ENCODE assay signal across 8 mouse cellular contexts in genomic region chr9:21356981-21357718, GRCm38 (mm10). TPM values are rescaled to one million over a fixed set of nuclear protein-coding genes. Genes with fewer than 3 reads are reported as not detected.
DNase-seq lines count a peak whose midpoint lies in the region; ATAC-seq and TF ChIP-seq lines count a peak whose summit lies in the region.

No protein-coding gene starts in this region.

- peak; percentile 58 to 62 for DNase-seq in urinary bladder, postnatal 36 days (ENCODE audit: low spot score in 2 of 2)
- DNase-seq in urinary bladder, adult 2 months (ENCODE audit: low spot score) = no peak
- DNase-seq in cerebellum, postnatal 25 days = peak; percentile 63 to 85
- peak; percentile 87 for DNase-seq in limb, embryonic 14.5 days (ENCODE audit: low spot score)

- WGBS in kidney, embryonic 15.5 days = 0% methylated on average over 1 of the region's 1 CpGs
- 6% methylated on average over 1 of the region's 1 CpGs for WGBS in limb, embryonic 14.5 days
- WGBS in midbrain, embryonic 16.5 days = 0% methylated on average over 1 of the region's 1 CpGs
- 0% methylated on average over 1 of the region's 1 CpGs for WGBS in stomach, embryonic 14.5 days

- no peak overlapping the region for H3K4me2 ChIP-seq in kidney, embryonic 15.5 days
- H3K4me2 ChIP-seq in limb, embryonic 14.5 days (replicated peaks; ENCODE audit: low read depth, low read length, severe bottlenecking) = no peak overlapping the region
- H3K4me2 ChIP-seq in midbrain, embryonic 16.5 days (ENCODE audit: low read length) = no peak overlapping the region
- H3K4me2 ChIP-seq in stomach, embryonic 14.5 days (replicated peaks; ENCODE audit: low read depth, low read length) = no peak overlapping the region

- H3K9ac ChIP-seq in kidney, embryonic 15.5 days = no peak overlapping the region
- no peak overlapping the region for H3K9ac ChIP-seq in limb, embryonic 14.5 days (ENCODE audit: low read depth, low read length, severe bottlenecking)
- H3K9ac ChIP-seq in midbrain, embryonic 16.5 days (ENCODE audit: low read depth, low read length) = no peak overlapping the region
- H3K9ac ChIP-seq in stomach, embryonic 14.5 days (replicated peaks; ENCODE audit: low read depth, low read length) = no peak overlapping the region

- H3K27me3 ChIP-seq in kidney, embryonic 15.5 days = peaks cover 13% of the 10 kb centered on the region
- H3K27me3 ChIP-seq in limb, embryonic 14.5 days (ENCODE audit: control insufficient read depth, insufficient read depth, low read length) = 0 out of 2 replicates have a peak, but pooled peaks cover 5% of the 10 kb centered on the region
- peaks cover 2% of the 10 kb centered on the region; the same call in 1 of the 2 replicates for H3K27me3 ChIP-seq in midbrain, embryonic 16.5 days (ENCODE audit: control insufficient read depth, insufficient read depth, low read depth, low read length)
- H3K27me3 ChIP-seq in stomach, embryonic 14.5 days (ENCODE audit: control insufficient read depth, insufficient read depth, low read length) = no peaks in the 10 kb centered on the region

- ATAC-seq in granulocyte monocyte progenitor cell, adult 5-6 weeks (replicated peaks; ENCODE audit: poor library complexity, severe bottlenecking) = peak; percentile 88
- ATAC-seq in kidney, embryonic 15.5 days (replicated peaks; ENCODE audit: low FRiP score) = peak; percentile 44; the same call in 1 of the 2 replicates
- ATAC-seq in limb, embryonic 14.5 days (ENCODE audit: low FRiP score, low read depth) = peak; percentile 46; the same call in 1 of the 2 replicates
- ATAC-seq in midbrain, embryonic 16.5 days = peak; percentile 57; the same call in 1 of the 2 replicates
- peak; percentile 70; the same call in 1 of the 2 replicates for ATAC-seq in stomach, embryonic 14.5 days (ENCODE audit: insufficient number of reproducible peaks, insufficient read depth, low FRiP score, low read depth)

- H3K27ac ChIP-seq in kidney, embryonic 15.5 days = no peak overlapping the region
- H3K27ac ChIP-seq in limb, embryonic 14.5 days (replicated peaks; ENCODE audit: low read depth, low read length) = no peak overlapping the region
- no peak overlapping the region for H3K27ac ChIP-seq in midbrain, embryonic 16.5 days (ENCODE audit: low read length)
- no peak overlapping the region for H3K27ac ChIP-seq in stomach, embryonic 14.5 days (ENCODE audit: low read length)

- H3K9me3 ChIP-seq in kidney, embryonic 15.5 days (replicated peaks) = no peaks in the 10 kb centered on the region
- H3K9me3 ChIP-seq in limb, embryonic 14.5 days (ENCODE audit: control insufficient read depth, low read length) = no peaks in the 10 kb centered on the region
- no peaks in the 10 kb centered on the region for H3K9me3 ChIP-seq in midbrain, embryonic 16.5 days (replicated peaks; ENCODE audit: control insufficient read depth, low read length, poor library complexity, severe bottlenecking)
- no peaks in the 10 kb centered on the region for H3K9me3 ChIP-seq in stomach, embryonic 14.5 days (ENCODE audit: control insufficient read depth, low read depth, low read length)

- no peak for TF ChIP-seq POLR2A in limb, embryonic 14.5 days (IDR thresholded peaks at IDR 0.05; ENCODE audit: borderline replicate concordance, extremely low read depth, insufficient read depth, insufficient read length)

- no peak overlapping the region for H3K4me3 ChIP-seq in kidney, embryonic 15.5 days (replicated peaks)
- H3K4me3 ChIP-seq in limb, embryonic 14.5 days (replicated peaks; ENCODE audit: low read length) = no peak overlapping the region
- no peak overlapping the region for H3K4me3 ChIP-seq in midbrain, embryonic 16.5 days (ENCODE audit: low read depth, low read length)
- H3K4me3 ChIP-seq in stomach, embryonic 14.5 days (ENCODE audit: low read depth, low read length) = no peak overlapping the region

- peaks cover 15% of the 10 kb centered on the region for H3K4me1 ChIP-seq in kidney, embryonic 15.5 days
- H3K4me1 ChIP-seq in limb, embryonic 14.5 days (ENCODE audit: control insufficient read depth, insufficient read depth, low read length) = 0 out of 2 replicates have a peak, but pooled peaks cover 4% of the 10 kb centered on the region
- H3K4me1 ChIP-seq in midbrain, embryonic 16.5 days (ENCODE audit: control insufficient read depth, insufficient read depth, low read length) = no peaks in the 10 kb centered on the region
- H3K4me1 ChIP-seq in stomach, embryonic 14.5 days (ENCODE audit: control insufficient read depth, insufficient read depth, low read length) = no peaks in the 10 kb centered on the region

- peaks cover 36% of the 10 kb centered on the region for H3K36me3 ChIP-seq in kidney, embryonic 15.5 days
- H3K36me3 ChIP-seq in limb, embryonic 14.5 days (ENCODE audit: control insufficient read depth, insufficient read depth, low read length) = peaks cover 12% of the 10 kb centered on the region; the same call in 1 of the 2 replicates
- H3K36me3 ChIP-seq in midbrain, embryonic 16.5 days (ENCODE audit: control insufficient read depth, insufficient read depth, low read length) = peaks cover 14% of the 10 kb centered on the region
- H3K36me3 ChIP-seq in stomach, embryonic 14.5 days (ENCODE audit: control insufficient read depth, insufficient read depth, low read length) = peaks cover 12% of the 10 kb centered on the region

RNA-seq across cellular contexts. Expression of gene Ilf3, which starts 10.5 kb away (rescaled TPM):
- polyA plus RNA-seq in urinary bladder, adult 2 months (2012; rRNA removed) = 43.9 and 48.5 TPM in 2 replicates
- 82.0 and 84.2 TPM in 2 replicates for total RNA-seq in granulocyte monocyte progenitor cell, adult 5-6 weeks (2014; fragmentation: Nextera tagmentation)
- 73.4 and 104 TPM in 2 replicates for total RNA-seq in granulocyte monocyte progenitor cell, adult 5-6 weeks (2017)
- 208 and 221 TPM in 2 replicates for polyA plus RNA-seq in kidney, embryonic 15.5 days (2015; fragmentation: Nextera tagmentation; extraction: Ambion mirVana)
- 180 and 195 TPM in 2 replicates for polyA plus RNA-seq in limb, embryonic 14.5 days (2012; rRNA removed)
- polyA plus RNA-seq in limb, embryonic 14.5 days (2014; fragmentation: Nextera tagmentation; extraction: Ambion mirVana) = 174 and 201 TPM in 2 replicates
- polyA plus RNA-seq in midbrain, embryonic 16.5 days (2015; fragmentation: Nextera tagmentation; extraction: Ambion mirVana) = 228 and 245 TPM in 2 replicates
- polyA plus RNA-seq in stomach, embryonic 14.5 days (2014; fragmentation: Nextera tagmentation; extraction: Ambion mirVana) = 184 and 193 TPM in 2 replicates

RNA-seq across cellular contexts. Expression of gene Slc44a2, which starts 36.7 kb away (rescaled TPM):
- 136 and 143 TPM in 2 replicates for polyA plus RNA-seq in urinary bladder, adult 2 months (2012; rRNA removed)
- total RNA-seq in granulocyte monocyte progenitor cell, adult 5-6 weeks (2014; fragmentation: Nextera tagmentation) = 117 and 134 TPM in 2 replicates
- total RNA-seq in granulocyte monocyte progenitor cell, adult 5-6 weeks (2017) = 83.5 and 89.1 TPM in 2 replicates
- polyA plus RNA-seq in kidney, embryonic 15.5 days (2015; fragmentation: Nextera tagmentation; extraction: Ambion mirVana) = 85.4 and 97.1 TPM in 2 replicates
- 127 and 159 TPM in 2 replicates for polyA plus RNA-seq in limb, embryonic 14.5 days (2012; rRNA removed)
- polyA plus RNA-seq in limb, embryonic 14.5 days (2014; fragmentation: Nextera tagmentation; extraction: Ambion mirVana) = 121 and 129 TPM in 2 replicates
- polyA plus RNA-seq in midbrain, embryonic 16.5 days (2015; fragmentation: Nextera tagmentation; extraction: Ambion mirVana) = 65.5 and 69.1 TPM in 2 replicates
- polyA plus RNA-seq in stomach, embryonic 14.5 days (2014; fragmentation: Nextera tagmentation; extraction: Ambion mirVana) = 122 and 125 TPM in 2 replicates

RNA-seq across cellular contexts. Expression of gene Ap1m2, which starts 45.0 kb away (rescaled TPM):
- polyA plus RNA-seq in urinary bladder, adult 2 months (2012; rRNA removed) = 40.7 and 46.5 TPM in 2 replicates
- total RNA-seq in granulocyte monocyte progenitor cell, adult 5-6 weeks (2014; fragmentation: Nextera tagmentation) = 2.5 and 5.4 TPM in 2 replicates
- total RNA-seq in granulocyte monocyte progenitor cell, adult 5-6 weeks (2017) = 0.10 and 0.43 TPM in 2 replicates
- polyA plus RNA-seq in kidney, embryonic 15.5 days (2015; fragmentation: Nextera tagmentation; extraction: Ambion mirVana) = 35.9 and 37.1 TPM in 2 replicates
- polyA plus RNA-seq in limb, embryonic 14.5 days (2012; rRNA removed) = 12.8 and 16.3 TPM in 2 replicates
- polyA plus RNA-seq in limb, embryonic 14.5 days (2014; fragmentation: Nextera tagmentation; extraction: Ambion mirVana) = 23.0 and 29.3 TPM in 2 replicates
- polyA plus RNA-seq in midbrain, embryonic 16.5 days (2015; fragmentation: Nextera tagmentation; extraction: Ambion mirVana) = 1.6 and 2.1 TPM in 2 replicates
- 54.4 and 55.8 TPM in 2 replicates for polyA plus RNA-seq in stomach, embryonic 14.5 days (2014; fragmentation: Nextera tagmentation; extraction: Ambion mirVana)

RNA-seq across cellular contexts. Expression of gene Qtrt1, which starts 54.5 kb away (rescaled TPM):
- polyA plus RNA-seq in urinary bladder, adult 2 months (2012; rRNA removed) = 32.2 and 38.8 TPM in 2 replicates
- 40.4 and 45.7 TPM in 2 replicates for total RNA-seq in granulocyte monocyte progenitor cell, adult 5-6 weeks (2014; fragmentation: Nextera tagmentation)
- total RNA-seq in granulocyte monocyte progenitor cell, adult 5-6 weeks (2017) = 21.2 and 34.9 TPM in 2 replicates
- 56.5 and 63.3 TPM in 2 replicates for polyA plus RNA-seq in kidney, embryonic 15.5 days (2015; fragmentation: Nextera tagmentation; extraction: Ambion mirVana)
- polyA plus RNA-seq in limb, embryonic 14.5 days (2012; rRNA removed) = 77.9 and 80.8 TPM in 2 replicates
- polyA plus RNA-seq in limb, embryonic 14.5 days (2014; fragmentation: Nextera tagmentation; extraction: Ambion mirVana) = 45.3 and 50.9 TPM in 2 replicates
- polyA plus RNA-seq in midbrain, embryonic 16.5 days (2015; fragmentation: Nextera tagmentation; extraction: Ambion mirVana) = 51.9 and 54.0 TPM in 2 replicates
- polyA plus RNA-seq in stomach, embryonic 14.5 days (2014; fragmentation: Nextera tagmentation; extraction: Ambion mirVana) = 54.2 and 65.4 TPM in 2 replicates
